In genomic region chr17:44967186-44967585, GRCm38 (mm10) we compare ENCODE assay signal across 17 mouse cellular contexts.
DNase-seq lines count a peak whose midpoint lies in the region; TF ChIP-seq lines count a peak whose summit lies in the region.
"Had no signal": no experiment of that assay in that cellular context is flagged by ENCODE, and none has a peak within 500 bp of the region (broad histone marks: within the 10 kb centered on the region; RNA-seq: fewer than 3 reads in every experiment).

No protein-coding gene starts in this region.

- no peak overlapping the region for H3K4me3 ChIP-seq in layer of hippocampus, adult 2 months
- H3K4me3 ChIP-seq: embryonic facial prominence, embryonic 10.5 days; forebrain, embryonic 13.5 days; heart, embryonic 13.5 days; hindbrain, embryonic 15.5 days had no signal

- H3K27ac ChIP-seq in layer of hippocampus, adult 2 months, result peak overlapping the region; percentile 21; the same call in 1 of the 2 replicates
- H3K27ac ChIP-seq: embryonic facial prominence, embryonic 10.5 days; forebrain, embryonic 13.5 days; heart, embryonic 13.5 days; hindbrain, embryonic 15.5 days had no signal

- intact Hi-C loops in left cerebral cortex, postnatal 36 days (cut with DNase I), result no loop called here
- intact Hi-C loops in left cerebral cortex, postnatal 14 days (cut with DNase I), result no loop called here

- no peak for TF ChIP-seq CTCF in layer of hippocampus, adult 2 months (conservative IDR thresholded peaks at IDR 0.05)

- DNase-seq in layer of hippocampus, adult 2 months (ENCODE audit: low spot score in 2 of 2), result no peak
- DNase-seq in layer of hippocampus, postnatal 25 days (ENCODE audit: extremely low spot score in 1 of 2, low spot score in 1 of 2), result no peak
- peak; percentile 12 to 19 for DNase-seq in left cerebral cortex, postnatal 36 days (ENCODE audit: low spot score in 2 of 2)
- no peak for DNase-seq in left cerebral cortex, postnatal 14 days (ENCODE audit: low spot score in 2 of 2)
- DNase-seq in brain, adult 2 months (ENCODE audit: low read depth, low spot score), result peak; percentile 78
- peak; percentile 72 for DNase-seq in telencephalon, adult 2 months (ENCODE audit: low read depth, low spot score)
- DNase-seq: adrenal gland, postnatal 25 days; cerebellum, adult 2 months; cerebellum, postnatal 10 days; forebrain, postnatal 0 days; gastrocnemius, postnatal 36 days; heart, adult 11 months; heart, postnatal 36 days had no signal

Comparison
In these comparisons a context has a peak if more than half of its experiments do, and no peak if none do; other contexts are left out.
1. DNase-seq: peak in left cerebral cortex, postnatal 36 days (2 of 2), brain, adult 2 months (single experiment) and telencephalon, adult 2 months (single experiment); none in layer of hippocampus, adult 2 months (0 of 2), layer of hippocampus, postnatal 25 days (0 of 2) and left cerebral cortex, postnatal 14 days (0 of 2).